Mouse (Mus musculus): Measurements from ENCODE around the gene Pigk.

The Pigk gene

DNA sequence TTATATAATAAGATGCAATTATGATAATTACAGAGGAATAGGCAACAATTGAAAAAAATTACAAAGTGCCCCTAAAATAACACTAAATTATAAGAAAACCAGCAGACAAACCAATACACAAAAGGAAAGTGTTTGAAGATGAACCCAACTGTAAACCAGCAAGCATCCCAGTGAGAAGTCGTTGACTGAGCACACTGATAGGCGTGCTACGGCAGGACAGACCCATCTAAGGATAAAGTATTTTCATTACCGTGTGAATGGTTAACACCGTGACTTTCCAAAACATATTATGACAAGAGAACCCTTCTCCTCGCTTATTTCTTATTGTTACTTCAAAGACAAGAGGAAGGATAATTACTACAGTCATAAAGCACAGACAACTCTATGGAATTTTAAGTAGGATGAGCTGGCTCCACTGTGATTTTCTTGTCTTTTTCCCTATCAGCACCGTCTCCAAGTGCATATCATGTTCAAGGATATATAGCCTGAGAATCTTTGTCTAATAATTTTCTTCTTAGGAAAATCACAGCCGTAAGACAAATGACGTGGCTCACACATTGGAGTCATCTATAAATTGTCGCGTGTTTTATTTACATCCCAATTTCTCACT is 233.2 kb downstream of the Pigk start:
- DNase-seq: no peak

DNA sequence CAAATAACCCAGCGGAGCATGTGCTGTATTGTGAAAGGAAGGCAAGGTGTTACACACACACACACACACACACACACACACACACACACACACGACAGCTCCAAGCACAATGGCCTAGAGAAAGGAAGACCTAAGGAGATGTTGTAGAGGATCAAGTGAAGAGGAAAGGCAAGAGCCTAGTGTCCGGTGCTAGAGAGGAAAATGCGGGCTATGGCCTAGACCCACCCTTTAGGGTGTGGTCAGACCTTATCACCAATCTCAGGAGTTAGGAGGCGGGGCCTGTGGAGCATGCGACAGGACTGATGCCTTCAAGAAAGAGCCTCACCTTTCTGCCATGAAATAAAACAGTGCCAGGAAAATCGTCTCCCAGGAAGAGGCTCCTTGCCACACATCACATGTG is 234.7 kb downstream of the Pigk start:
- DNase-seq: no peak

DNA sequence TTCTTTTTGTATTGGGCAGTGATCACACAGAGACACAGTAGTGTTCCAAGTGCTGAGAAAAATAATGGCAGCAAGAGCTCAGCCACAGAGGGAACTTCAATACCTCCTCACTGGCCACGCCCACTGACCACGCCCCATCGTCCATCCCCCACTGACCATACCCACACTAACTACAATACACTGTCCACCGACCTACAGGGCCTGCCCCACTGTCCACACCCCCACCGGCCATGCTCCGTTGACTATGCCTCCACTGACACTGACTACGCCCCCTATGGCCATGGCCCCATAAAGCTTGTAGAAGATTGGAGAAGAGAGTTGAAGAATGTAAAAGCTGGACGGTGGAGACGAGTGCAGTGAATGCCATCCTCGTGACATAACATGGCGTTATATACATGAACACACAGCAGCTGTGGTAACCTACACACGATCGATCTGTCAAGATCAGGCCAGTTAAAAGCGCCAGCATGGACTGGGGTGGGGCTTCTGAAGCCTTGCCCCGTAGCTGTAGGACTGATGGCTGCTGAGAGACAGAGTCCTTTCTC is 235.4 kb downstream of the Pigk start:
- no peak for DNase-seq

DNA sequence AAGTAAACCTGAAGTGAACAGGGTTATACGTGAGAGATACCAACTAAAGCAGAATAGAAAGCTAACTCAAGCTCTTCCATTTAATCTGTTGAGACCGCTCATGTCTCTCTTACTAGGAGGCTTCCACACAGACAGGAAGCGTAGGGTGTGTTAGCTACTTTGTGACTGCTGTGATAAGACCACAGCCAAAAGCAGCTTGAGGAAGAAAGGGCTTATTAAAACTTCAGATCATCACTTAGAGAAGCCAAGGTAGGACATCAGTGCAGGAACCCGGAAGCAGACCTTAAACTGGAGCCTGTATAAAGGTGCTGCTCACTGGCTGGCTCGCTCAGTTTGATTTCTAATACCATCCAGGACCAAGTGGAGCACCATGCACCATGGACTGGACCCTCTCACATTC is 236.4 kb downstream of the Pigk start:
- DNase-seq: no peak

DNA sequence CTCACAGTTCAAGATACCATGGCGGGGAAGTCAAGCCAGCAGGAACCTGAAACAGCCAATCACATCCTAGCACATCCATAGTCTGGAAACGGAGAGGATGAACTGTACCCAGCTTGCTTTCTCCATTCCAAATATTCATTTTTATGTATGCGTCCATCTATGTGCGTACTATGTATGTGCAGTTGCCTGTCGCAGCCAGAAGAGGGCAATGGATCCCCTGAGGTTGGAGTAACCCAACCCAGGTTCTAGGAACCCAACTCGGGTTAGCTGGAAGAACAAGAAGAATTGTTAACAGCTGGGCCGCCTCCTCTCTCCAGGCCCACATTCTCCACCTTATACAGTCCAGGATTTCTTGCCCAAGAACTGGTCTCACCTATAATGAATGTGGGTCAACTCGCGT is 237.0 kb downstream of the Pigk start:
- no peak for DNase-seq

DNA sequence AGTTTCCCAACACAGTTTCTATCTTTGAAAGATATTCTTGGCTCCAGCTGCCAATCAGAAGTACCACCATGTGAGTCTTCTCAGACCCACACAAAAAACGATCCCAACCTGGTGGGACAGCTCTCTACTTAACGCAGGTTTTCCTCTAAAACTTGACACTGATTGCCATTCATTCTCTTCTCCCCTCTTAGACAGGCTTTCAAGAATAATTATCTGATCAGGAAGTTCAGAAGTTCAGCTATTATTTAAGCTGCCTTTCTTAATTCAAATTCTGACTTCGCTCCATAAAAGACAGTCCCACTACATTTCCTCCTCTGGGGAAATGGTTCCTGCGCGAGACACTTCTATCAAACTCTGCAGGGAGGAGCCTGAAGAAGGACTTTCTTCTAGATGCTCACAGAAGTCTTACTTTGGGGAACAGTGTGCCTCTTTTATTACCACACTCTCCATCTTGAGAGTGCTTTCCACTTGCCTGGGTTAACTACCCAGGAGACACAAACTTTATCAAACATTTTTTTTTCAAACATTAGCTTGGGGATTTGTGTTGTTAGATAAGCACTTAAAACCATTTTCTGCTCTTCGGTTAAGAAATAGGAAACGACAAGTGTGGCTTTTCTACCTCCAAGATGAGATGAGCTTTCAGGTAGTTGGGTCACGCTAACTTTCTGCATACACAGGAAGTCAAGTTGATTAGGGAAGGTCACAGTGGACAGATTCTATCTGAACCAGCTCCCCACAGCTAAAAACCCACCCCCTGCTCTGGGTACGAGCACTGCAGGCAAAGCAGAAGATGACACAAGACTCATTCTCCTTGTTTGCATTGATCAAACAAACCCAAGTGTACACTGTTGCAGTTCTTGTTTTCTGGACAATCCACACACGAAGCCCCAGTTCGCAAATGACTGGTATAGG is 238.0 kb downstream of the Pigk start:
- no peak for DNase-seq

DNA sequence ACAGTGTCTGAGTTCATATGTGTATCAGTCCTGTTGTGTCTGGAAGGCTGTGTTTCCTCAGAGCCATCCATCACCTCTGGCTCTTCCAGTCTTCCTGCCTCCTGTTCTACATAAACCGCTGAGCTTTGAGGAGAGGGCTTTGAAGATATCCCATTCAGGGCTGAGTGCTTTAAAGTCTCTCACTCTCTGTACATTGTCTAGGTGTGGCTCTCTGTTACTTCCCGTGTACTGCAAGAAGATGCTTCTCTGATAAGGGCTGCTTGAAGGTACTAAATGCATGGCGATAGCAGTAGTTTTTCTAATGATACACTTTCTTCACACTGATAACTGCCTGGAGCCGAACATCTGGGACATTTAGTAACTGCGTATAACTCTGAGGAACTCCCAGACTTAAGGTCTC is 242.1 kb downstream of the Pigk start:
- no peak for DNase-seq

DNA sequence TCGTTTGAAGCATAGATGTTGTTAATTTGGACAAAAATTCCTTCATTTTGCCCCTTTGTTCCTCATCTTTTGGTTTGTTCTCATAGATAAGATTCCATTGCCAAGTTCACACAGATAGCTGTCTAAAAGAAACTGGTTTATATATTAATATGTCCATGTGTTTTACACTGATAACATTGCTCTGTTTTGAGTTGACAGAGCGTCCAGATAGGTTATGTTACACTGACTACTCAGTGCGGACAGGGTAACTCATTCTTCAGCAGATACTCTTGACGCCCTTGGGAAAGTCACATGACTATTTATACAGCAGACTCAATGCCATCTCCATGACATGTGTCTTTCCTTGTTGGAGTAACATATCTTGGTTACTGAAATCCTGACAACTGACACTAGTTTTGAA is 242.9 kb downstream of the Pigk start:
- DNase-seq: no peak

DNA sequence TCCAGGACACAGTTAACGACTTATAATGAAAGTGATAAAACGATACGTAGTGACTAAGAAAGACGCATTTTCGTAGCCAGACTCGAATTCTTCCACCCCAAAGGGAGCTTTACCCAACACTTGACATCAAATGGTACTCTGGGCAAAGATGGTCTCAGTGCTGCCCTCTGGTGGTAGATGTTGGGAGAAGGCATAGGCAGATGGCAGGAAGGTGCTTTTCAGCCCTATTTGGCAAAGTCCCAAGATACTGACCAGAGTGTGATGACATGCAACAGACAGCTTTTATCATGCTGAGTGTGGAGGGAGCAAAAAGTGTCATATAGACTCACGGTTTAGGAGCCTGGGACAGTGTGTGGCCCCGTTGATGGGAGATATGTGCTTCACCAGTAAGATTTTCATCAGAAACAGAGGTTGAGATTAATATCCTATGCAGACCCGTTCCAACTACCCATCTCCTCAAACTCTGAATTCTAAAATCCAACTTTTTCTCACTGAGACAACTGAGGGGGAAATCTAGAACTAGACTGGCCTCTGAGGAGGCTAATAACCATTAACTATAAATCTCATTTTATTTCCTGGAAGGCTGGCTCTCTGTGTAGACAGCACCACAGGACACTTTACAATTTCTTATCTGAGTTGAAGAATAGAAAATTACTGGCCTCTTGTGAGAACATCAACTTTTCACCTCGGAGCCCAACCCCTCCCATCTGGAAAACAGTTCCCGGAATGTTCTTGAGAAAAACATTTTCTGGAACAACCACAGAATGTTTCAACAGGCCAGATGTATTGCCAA is 244.7 kb downstream of the Pigk start:
- DNase-seq: peak; percentile 71 to 76

DNA sequence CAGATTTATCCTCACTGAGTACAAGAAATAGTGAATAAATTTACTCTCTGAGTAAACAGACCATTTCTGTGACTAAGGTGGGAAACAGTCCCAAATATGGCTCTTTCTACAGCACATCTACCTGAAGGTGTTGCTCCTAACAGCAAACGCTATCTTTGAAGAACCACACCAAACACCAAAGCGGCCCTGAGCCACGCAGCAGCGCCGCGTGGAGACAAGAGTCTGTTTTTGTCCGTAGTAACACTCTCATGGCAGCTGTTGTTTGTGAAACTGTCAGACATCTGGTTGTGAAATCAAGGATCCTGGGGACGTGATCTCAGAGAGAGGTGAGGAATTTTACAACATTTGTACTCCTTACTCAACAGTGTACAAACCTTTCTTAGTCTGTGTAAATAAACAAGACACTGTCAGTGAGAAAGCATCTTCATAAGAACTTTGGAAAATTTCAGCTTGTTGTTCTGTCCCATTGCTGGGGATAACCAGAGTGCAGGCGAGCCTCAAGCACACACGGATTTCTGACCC is 248.0 kb downstream of the Pigk start:
- DNase-seq: no peak

DNA sequence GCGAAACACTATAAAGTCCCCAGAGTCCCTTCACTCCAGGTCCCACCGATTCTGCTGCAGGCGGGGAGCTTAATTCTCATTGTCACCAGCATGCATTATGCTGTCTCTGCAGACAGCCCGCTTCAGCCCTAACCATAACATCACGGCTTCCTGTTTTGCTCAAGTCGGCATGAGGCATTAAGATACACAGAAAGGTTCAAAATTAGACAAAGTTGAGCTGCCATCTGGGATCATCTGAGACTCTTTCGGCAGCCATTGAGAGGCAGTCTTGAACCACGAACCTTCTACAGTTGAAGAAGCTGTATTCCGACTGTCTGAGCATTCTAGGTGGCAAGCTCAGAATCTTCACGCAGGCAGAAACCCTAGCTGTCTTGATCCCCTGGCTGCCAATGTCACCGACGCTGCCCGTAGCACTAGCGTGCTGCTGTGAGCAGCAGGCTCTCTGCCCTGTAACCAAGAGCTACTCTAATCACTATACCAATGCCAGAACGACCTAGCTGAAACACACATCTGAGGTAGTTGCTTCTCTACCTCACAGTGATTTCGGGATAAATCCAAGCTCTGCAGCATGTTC is 256.0 kb downstream of the Pigk start:
- no peak for DNase-seq

DNA sequence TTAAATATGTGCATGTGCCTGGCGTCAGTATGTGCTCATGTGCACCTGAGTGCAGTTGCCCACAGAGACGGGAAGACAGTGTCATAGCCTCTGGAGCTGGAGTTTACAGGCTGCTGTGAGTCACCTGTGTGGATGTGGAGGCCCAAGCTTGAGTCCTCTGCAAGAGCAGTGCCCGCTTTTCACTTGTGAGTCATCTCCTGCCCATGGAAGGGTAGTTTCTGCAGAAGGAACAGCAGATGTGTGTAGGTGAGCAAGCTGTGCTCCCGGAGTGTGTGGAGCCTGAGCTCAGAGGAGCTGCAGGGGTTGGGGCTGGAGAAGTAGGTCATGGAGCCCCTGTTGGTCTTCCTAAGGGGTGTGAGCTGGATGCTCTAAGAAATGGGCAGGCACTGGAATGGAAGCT is 257.5 kb downstream of the Pigk start:
- DNase-seq: no peak

DNA sequence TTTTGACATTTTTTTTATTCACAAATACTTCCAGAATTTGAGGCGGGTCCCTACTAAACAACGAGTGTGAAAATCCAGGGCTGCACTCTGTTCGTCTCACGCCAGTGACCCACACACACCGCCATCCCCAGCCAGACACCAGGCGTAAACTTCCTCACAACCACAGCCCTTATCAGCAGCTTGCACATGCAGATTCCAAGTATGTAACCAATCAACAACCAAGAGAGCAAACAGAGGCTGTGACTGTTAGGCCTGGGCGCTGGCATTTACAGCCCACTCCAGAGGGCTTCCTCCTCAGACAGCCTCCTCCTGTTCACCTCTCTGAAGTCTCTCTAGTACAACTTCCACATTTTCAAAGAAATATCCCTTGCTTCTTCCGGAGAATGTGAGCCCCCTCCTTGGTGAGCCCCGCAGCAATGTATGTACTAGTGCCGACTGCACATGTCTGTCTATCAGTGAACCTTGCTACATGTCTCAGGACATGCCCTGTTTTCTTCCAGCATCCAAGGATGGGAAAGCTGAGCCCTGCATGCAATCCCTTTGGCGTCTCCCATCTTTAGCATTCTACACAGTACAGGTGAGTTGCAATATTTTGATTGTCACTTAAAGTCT is 265.7 kb downstream of the Pigk start:
- DNase-seq: no peak

DNA sequence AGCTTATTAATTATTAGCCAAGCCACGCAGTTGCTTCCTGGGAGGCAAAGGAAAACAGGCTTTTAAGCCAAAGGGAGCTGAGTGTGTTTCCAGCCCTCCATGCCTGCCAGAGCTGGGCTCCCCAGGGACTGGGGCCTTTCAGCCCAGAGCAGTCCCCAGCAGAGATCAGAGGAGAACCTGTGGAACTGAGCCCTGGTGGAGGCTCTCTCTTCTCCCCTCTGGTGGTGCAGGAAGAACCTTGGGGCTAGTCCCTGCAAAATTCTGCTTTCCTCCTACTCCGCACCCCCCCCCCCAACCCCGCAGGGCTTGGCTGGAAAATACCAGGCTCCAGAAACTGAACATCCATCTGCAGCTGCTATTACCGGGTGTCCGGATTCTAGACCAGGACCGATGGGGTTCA is 266.5 kb downstream of the Pigk start:
- peak; percentile 37 to 53 for DNase-seq

DNA sequence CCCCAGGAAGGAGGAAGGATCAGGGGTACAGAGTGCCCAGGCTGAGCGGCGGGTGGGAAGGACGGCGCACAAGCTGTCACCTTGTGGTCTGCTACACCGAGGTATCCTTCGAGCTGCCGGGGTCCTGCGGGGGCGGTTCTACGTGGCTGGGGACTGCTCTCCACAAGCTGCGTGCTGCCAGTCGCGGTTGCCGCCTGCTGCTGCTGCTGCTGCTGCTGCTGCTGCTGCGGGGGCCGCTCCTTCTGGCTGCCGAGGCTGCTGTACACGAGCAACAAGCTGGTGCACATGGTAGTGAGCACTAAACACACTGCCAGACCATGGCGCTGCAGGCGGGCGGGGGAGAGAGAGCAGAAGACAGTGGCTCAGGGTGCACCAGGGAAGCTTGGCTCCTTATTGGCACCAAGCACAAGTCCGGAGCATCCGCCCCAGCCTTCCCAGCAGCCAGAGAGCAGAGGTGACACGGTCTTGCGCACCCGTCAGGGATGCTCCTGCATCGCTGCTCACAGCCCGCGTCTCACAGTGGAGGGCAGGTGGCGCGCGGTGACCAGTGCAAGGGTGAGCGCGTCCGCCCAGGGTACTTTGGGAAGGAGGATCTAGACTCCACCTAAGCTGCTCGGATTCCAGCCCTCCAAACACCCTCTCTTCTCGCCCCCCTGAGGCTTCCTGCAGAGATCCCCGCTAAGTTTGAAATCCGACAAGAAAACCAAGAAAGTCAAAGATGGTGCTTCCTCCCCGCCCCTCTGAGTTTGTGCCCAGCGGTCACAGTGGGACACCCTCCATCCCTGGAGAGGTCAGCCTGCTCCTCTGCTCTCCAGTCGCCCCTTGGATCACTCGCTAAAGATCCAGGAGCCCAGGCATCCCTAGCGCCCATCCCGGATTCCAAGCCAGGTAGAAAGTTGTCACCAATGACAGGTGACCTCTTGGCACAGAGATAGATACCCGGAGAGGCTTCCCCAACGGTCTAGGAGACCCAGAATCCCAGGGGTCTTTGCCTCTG is 267.4 kb downstream of the Pigk start:
- peak; percentile 48 to 61 for DNase-seq

DNA sequence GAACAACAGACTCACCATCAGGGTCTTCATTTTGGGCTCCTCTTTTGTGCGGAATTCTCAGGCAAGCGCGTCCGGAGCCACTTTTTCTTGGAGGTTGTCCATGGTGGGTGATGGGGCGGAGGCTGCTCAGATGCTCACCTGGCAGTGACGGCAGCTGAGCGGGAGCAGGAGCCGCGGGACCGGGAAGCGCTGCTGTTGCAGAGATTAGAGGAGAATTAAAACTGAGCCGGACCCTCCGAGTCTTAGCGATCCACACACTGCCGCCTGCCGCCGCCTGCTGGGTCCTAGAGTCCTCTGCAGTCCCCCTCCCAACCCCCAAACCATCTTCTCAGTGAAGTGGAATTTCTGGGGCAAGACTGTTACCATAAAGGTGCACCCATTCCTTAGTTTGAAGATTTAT is 268.1 kb downstream of the Pigk start, which contains the start of gene St6galnac5:
TSS of gene St6galnac5 (minus strand) at position 259 of the 400 bp plus-strand sequence.
- DNase-seq: peak; percentile 55 to 58

DNA sequence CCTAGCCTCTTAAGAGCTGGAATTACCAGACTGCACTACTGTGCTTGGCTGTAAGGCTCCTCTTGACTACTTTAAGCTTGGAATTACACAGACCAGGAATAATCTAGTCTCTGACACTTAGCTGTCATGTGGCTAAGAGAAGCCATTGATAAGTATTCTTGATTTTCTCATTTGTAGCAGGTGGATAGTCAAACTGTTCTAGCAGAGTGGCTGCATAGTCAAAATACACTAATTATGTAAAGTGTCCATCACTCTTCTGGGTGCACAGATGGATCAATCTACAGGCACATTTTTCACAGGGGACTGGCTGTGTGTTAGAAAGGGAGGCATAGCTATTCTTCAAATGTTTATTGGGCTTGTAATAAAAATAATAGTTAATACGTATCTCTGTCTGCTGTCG is 276.9 kb downstream of the Pigk start:
- DNase-seq: no peak

DNA sequence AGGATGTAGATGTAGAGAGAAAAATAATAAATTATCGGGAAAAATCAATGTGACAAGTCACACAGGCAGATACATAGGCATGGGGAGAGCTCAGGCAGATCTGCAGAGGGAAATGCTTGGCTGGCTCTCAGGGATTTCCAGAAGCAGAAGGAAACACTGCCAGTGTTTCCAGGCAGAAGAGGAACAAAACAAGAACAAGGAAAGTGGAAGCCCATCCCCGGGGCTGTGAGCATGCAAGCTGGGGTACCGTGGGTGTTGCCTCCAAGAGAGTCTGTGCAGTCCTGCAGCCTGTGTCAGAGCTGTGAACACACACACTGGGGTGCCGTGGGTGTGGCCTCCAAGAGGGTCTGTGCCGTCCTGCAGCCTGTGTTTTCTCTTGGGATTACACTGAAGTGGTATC is 279.7 kb downstream of the Pigk start:
- no peak for DNase-seq

DNA sequence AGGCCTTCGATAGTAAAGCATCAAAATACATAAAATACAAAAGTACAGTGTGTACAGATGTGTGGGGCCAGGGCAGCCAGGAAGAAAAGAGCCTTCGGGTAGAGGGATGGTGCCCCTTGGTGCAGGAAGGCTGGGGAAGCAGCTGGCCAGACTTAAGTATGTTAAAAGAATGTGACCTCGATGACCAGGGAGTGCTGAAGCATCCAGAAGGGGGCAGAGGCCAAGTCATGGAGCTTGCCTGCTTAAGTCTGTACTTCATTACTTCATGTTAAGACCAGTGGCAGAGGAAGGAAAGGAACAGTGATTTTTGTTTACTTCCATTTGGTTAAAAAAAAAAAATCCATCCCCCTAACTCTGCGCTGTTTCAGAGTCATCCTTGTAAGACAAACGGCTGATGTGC is 284.2 kb downstream of the Pigk start:
- peak; percentile 12 to 42 for DNase-seq

DNA sequence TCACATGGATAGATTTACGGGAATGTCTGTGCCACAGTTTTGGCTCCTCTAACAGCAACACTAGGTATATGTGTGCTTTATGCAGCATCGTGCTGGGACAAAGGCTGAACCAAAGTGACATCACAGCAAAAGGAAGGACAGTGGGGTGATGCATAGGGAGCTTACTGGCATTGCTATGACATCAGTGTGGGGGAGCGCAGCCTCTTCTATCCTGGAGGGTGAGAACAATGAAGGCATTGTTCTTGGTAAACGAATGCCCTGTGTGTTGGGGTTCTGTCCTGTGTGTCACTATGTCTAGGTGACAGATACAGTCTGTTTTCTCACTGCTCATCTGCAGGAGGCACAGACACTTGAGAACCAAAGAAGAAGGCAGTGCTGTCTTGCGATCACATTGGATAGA is 285.0 kb downstream of the Pigk start:
- DNase-seq: no peak

DNA sequence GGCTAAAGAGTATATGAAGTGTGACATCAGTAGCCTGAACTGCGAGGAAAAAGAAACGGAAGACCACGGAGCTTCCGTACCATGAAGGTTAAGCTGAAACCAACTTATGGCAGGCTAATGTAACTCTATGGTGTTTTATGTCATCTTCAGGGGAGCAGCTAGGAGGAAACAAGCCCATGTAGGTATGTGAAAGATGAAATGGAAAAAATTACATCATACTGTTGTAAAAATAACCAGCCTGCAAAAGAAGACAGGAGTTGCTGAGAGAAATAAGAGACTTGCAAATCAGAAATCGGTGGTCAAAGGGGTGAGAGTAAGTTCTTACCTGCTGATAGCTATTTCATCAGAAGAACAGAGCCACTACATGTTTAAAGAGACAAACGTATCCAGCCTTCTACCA is 293.0 kb downstream of the Pigk start:
- no peak for DNase-seq

Measured in kidney, postnatal 4 days (tissue).